Mouse (Mus musculus) heart, embryonic 12.5 days (tissue): ENCODE data around the gene Mab21l2. TPM values are rescaled to one million over a fixed set of nuclear protein-coding genes. Genes with fewer than 3 reads are reported as not detected.
A peak's percentile ranks its signal among the peaks of the same experiment; 100 is the strongest.

ENCODE experiments used
- ATAC-seq: fragments of 200-750 bp; cut with Nextera tagmentation; 2 replicates; pipeline ENCODE4 v1.8.0; 2017; ENCODE audit warnings: moderate TSS enrichment, moderate library complexity; ENCODE audit not compliant: insufficient number of reproducible peaks, low FRiP score
- H3K27ac ChIP-seq: fragments of 300-500 bp; sonication (generic); 2 replicates; pipeline ENCODE4 v1.5.1; 2016; ENCODE audit warnings: mild to moderate bottlenecking, moderate library complexity; ENCODE audit not compliant: poor library complexity, severe bottlenecking
- H3K27me3 ChIP-seq: fragments of 300-500 bp; sonication (generic); replicated peaks from 2 replicates; pipeline ENCODE4 v1.6.1; 2016; ENCODE audit warnings: mild to moderate bottlenecking, moderate library complexity
- H3K36me3 ChIP-seq: fragments of 300-500 bp; sonication (generic); 2 replicates; pipeline ENCODE4 v1.6.1; 2016; ENCODE audit warnings: mild to moderate bottlenecking, moderate library complexity
- H3K4me1 ChIP-seq: fragments of 300-500 bp; sonication (generic); replicated peaks from 2 replicates; pipeline ENCODE4 v1.6.1; 2016; ENCODE audit warnings: mild to moderate bottlenecking
- H3K4me2 ChIP-seq: fragments of 300-500 bp; sonication (generic); 2 replicates; pipeline ENCODE4 v1.6.1; 2016; ENCODE audit warnings: mild to moderate bottlenecking, moderate library complexity
- H3K4me3 ChIP-seq: fragments of 300-500 bp; sonication (generic); 2 replicates; pipeline ENCODE4 v1.5.1; 2016; ENCODE audit warnings: mild to moderate bottlenecking
- H3K9ac ChIP-seq: fragments of 300-500 bp; sonication (generic); 2 replicates; pipeline ENCODE4 v1.6.1; 2016; ENCODE audit warnings: mild to moderate bottlenecking, moderate library complexity
- H3K9me3 ChIP-seq: fragments of 300-500 bp; sonication (generic); replicated peaks from 2 replicates; pipeline ENCODE4 v1.6.1; 2016; ENCODE audit warnings: mild to moderate bottlenecking, moderate library complexity
- WGBS: fragments of 180-500 bp; shearing (Covaris S2); methylation state at CpG from one replicate; pipeline ENCODE4 v1.1.7; 2016; 5-methylcytosine and 5-hydroxymethylcytosine counted together
- polyA plus RNA-seq: library from polyadenylated mRNA; unstranded; fragments of >200 nt; fragmentation: Nextera tagmentation; extraction: Ambion mirVana; gene quantifications from 2 replicates; pipeline ENCODE4 v1.2.1, GENCODE M21; 2016

Gene Mab21l2
- polyA plus RNA-seq, 1 experiment from 2014 or later: 8.5 TPM

GRCm38 (mm10) chr3:86551011-86551728 lies 2.7 kb upstream of the Mab21l2 start:
- 22% methylated on average over 8 of the region's 8 CpGs for WGBS
- peaks cover 7% of the 10 kb centered on the region for H3K27me3 ChIP-seq
- peaks cover 21% of the 10 kb centered on the region for H3K4me1 ChIP-seq
- H3K36me3 ChIP-seq: no peaks in the 10 kb centered on the region
- 0 out of 2 replicates have a peak overlapping the region, but pooled peaks have one; percentile 5 for H3K4me3 ChIP-seq
- no peaks in the 10 kb centered on the region for H3K9me3 ChIP-seq
- H3K9ac ChIP-seq: no peak overlapping the region
- ATAC-seq: no peak
- peak overlapping the region; percentile 64 for H3K4me2 ChIP-seq
- no peak overlapping the region for H3K27ac ChIP-seq

DNA sequence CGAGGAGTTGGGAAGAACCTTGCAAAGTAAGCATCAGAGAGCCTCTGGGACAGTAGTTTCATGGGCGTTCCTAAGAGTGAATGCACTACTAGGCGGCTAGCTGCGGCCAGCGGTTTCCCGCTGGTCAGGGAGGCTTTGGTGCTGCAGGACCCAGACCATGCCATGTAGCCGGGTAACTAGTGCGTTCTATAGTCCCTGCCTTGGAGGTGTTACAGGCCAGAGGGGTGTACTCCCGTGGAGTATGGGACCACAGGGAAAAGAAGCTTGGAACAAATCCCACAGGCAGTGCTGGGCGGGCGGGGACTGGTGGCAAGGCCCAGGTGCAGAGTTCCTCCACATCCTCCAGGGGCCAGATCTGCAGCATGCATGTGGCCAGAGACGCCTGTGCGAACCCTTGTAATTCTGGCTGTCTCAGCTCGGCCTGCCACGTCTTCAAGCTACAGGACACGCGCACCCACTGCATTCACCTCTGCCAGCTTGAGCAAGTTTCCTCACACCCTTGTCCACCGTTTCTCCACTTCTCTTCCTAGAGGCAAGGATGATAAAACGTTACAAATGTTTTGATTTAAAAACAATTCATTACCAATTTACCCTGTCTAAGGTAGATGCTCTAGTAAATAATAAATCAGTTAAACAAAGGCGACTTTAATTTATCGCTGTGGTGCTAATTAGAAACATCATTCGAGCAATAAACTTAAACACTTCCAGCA lies 2.0 kb upstream of the Mab21l2 start:
- no peak overlapping the region; the same call in 1 of the 2 replicates for H3K27ac ChIP-seq
- peak overlapping the region; percentile 22 for H3K4me3 ChIP-seq
- H3K9ac ChIP-seq: peak overlapping the region; percentile 15; the same call in 1 of the 2 replicates
- H3K4me2 ChIP-seq: peak overlapping the region; percentile 64
- no peaks in the 10 kb centered on the region for H3K36me3 ChIP-seq
- ATAC-seq: peak; percentile 33; the same call in 1 of the 2 replicates
- 8% methylated on average over 22 of the region's 22 CpGs for WGBS
- H3K27me3 ChIP-seq: peaks cover 7% of the 10 kb centered on the region
- no peaks in the 10 kb centered on the region for H3K9me3 ChIP-seq
- H3K4me1 ChIP-seq: peaks cover 22% of the 10 kb centered on the region

- H3K4me1 ChIP-seq: peaks cover 22% of the 10 kb centered on the region
- ATAC-seq: 0 out of 2 replicates have a peak, but pooled peaks have one; percentile 7
- peak overlapping the region; percentile 87 for H3K4me2 ChIP-seq
- peak overlapping the region; percentile 55 for H3K4me3 ChIP-seq
- H3K9ac ChIP-seq: peak overlapping the region; percentile 71
- H3K36me3 ChIP-seq: no peaks in the 10 kb centered on the region
- no peaks in the 10 kb centered on the region for H3K9me3 ChIP-seq
- peaks cover 7% of the 10 kb centered on the region for H3K27me3 ChIP-seq
- H3K27ac ChIP-seq: peak overlapping the region; percentile 64; the same call in 1 of the 2 replicates
- WGBS: under 1% methylated on average over 42 of the region's 42 CpGs
Observed at GRCm38 (mm10) chr3:86547251-86547791, 1.1 kb downstream of the Mab21l2 start.

GRCm38 (mm10) chr3:86546471-86547250 lies 1.8 kb downstream of the Mab21l2 start:
- Histone ChIP-seq H3K4me1 (peaks cover 22% of the 10 kb centered on the region), H3K27ac (peak overlapping the region; percentile 64)
- ATAC-seq: 0 out of 2 replicates have a peak, but pooled peaks have one; percentile 28

GRCm38 (mm10) chr3:86545945-86546344 lies 2.5 kb downstream of the Mab21l2 start:
- WGBS: 25% methylated on average over 5 of the region's 5 CpGs
- ATAC-seq: no peak
- H3K36me3 ChIP-seq: no peaks in the 10 kb centered on the region

More at GRCm38 (mm10) chr3:86546471-86547250, 1.8 kb downstream of the Mab21l2 start:
- Histone ChIP-seq H3K36me3 (no peaks in the 10 kb centered on the region), H3K9ac (peak overlapping the region; percentile 71), H3K9me3 (no peaks in the 10 kb centered on the region), H3K4me2 (peak overlapping the region; percentile 87), H3K27me3 (peaks cover 7% of the 10 kb centered on the region; the same call in 1 of the 2 replicates), H3K4me3 (peak overlapping the region; percentile 55)
- WGBS: under 1% methylated on average over 45 of the region's 45 CpGs

GRCm38 (mm10) chr3:86544785-86545184 lies 3.6 kb downstream of the Mab21l2 start:
- WGBS: 18% methylated on average over 3 of the region's 3 CpGs
- no peaks in the 10 kb centered on the region for H3K9me3 ChIP-seq
- H3K36me3 ChIP-seq: no peaks in the 10 kb centered on the region
- no peak for ATAC-seq
- no peak overlapping the region for H3K27ac ChIP-seq
- no peak overlapping the region for H3K9ac ChIP-seq
- H3K4me2 ChIP-seq: peak overlapping the region; percentile 9
- peak overlapping the region; percentile 17; the same call in 1 of the 2 replicates for H3K4me3 ChIP-seq
- no peaks in the 10 kb centered on the region for H3K27me3 ChIP-seq
- H3K4me1 ChIP-seq: peaks cover 10% of the 10 kb centered on the region; the same call in 1 of the 2 replicates

More at GRCm38 (mm10) chr3:86545945-86546344, 2.5 kb downstream of the Mab21l2 start:
- Histone ChIP-seq H3K27ac (0 out of 2 replicates have a peak overlapping the region, but pooled peaks have one; percentile 64), H3K9me3 (no peaks in the 10 kb centered on the region), H3K27me3 (0 out of 2 replicates have a peak, but pooled peaks cover 1% of the 10 kb centered on the region), H3K4me1 (peaks cover 20% of the 10 kb centered on the region), H3K9ac (peak overlapping the region; percentile 71), H3K4me3 (peak overlapping the region; percentile 55), H3K4me2 (peak overlapping the region; percentile 87)

- no peaks in the 10 kb centered on the region for H3K36me3 ChIP-seq
- H3K9me3 ChIP-seq: no peaks in the 10 kb centered on the region
- H3K4me3 ChIP-seq: no peak overlapping the region
- WGBS: 68% methylated on average over 1 of the region's 1 CpGs
- H3K27me3 ChIP-seq: no peaks in the 10 kb centered on the region
- no peak overlapping the region for H3K27ac ChIP-seq
- no peak for ATAC-seq
- no peak overlapping the region for H3K4me2 ChIP-seq
- H3K9ac ChIP-seq: no peak overlapping the region
- peaks cover 9% of the 10 kb centered on the region; the same call in 1 of the 2 replicates for H3K4me1 ChIP-seq
Observed at GRCm38 (mm10) chr3:86541863-86542397, 6.5 kb downstream of the Mab21l2 start.

DNA sequence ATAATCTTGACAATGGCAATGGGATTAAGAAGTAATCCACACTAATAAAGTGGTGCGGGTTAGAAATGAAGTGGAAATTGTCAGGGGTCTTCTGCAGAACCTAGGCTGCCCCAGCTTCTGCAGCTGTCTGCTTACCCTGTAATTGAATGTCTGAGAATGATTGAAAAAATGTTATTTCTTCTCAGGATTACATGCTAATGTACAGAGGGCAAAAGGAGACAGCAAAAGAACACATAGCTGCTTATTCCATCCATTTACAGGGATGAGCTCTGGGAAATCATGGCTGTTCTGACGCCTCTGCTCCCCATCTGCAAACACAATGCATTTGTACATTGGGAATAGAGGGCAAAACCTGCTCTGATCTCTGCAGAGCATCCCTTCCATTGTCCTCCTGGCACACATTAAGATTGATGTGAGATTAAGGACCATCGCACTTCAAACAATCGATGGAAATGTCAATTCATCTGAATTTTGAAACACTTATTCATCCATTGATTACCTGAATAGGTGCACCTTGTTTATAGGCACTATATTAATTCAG lies 7.3 kb downstream of the Mab21l2 start:
- Histone ChIP-seq H3K27ac (no peak overlapping the region), H3K9ac (no peak overlapping the region), H3K4me3 (no peak overlapping the region), H3K4me2 (no peak overlapping the region), H3K4me1 (peaks cover 4% of the 10 kb centered on the region; the same call in 1 of the 2 replicates), H3K36me3 (no peaks in the 10 kb centered on the region), H3K9me3 (no peaks in the 10 kb centered on the region), H3K27me3 (no peaks in the 10 kb centered on the region)
- 84% methylated on average over 4 of the region's 4 CpGs for WGBS
- ATAC-seq: no peak

GRCm38 (mm10) chr3:86539555-86540168 lies 8.8 kb downstream of the Mab21l2 start:
- Histone ChIP-seq H3K4me2 (no peak overlapping the region), H3K27me3 (no peaks in the 10 kb centered on the region), H3K9me3 (no peaks in the 10 kb centered on the region), H3K4me3 (no peak overlapping the region), H3K36me3 (no peaks in the 10 kb centered on the region), H3K27ac (no peak overlapping the region), H3K9ac (no peak overlapping the region), H3K4me1 (0 out of 2 replicates have a peak, but pooled peaks cover 3% of the 10 kb centered on the region)
- WGBS: 62% methylated on average over 11 of the region's 11 CpGs
- ATAC-seq: no peak
